Mouse (Mus musculus) kidney, embryonic 14.5 days (tissue): ENCODE data around the gene Bcl11a. TPM values are rescaled to one million over a fixed set of nuclear protein-coding genes. Genes with fewer than 3 reads are reported as not detected.

Experiments
- ATAC-seq: fragments of 200-750 bp; cut with Nextera tagmentation; 2 replicates; pipeline ENCODE4 v1.8.0; 2017; ENCODE audit warnings: moderate number of reproducible peaks, mild to moderate bottlenecking, moderate TSS enrichment, moderate library complexity; ENCODE audit not compliant: low FRiP score, low TSS enrichment
- H3K27ac ChIP-seq: fragments of 300-500 bp; sonication (generic); 2 replicates; pipeline ENCODE4 v1.5.1; 2014; ENCODE audit warnings: low read depth, mild to moderate bottlenecking, low read length, moderate library complexity, mixed read lengths
- H3K27me3 ChIP-seq: fragments of 300-500 bp; sonication (generic); 2 replicates; pipeline ENCODE4 v1.6.1; 2014; ENCODE audit warnings: mild to moderate bottlenecking, low read length; ENCODE audit not compliant: control insufficient read depth, insufficient read depth
- H3K36me3 ChIP-seq: fragments of 300-500 bp; sonication (generic); 2 replicates; pipeline ENCODE4 v1.6.1; 2014; ENCODE audit warnings: low read length, mixed read lengths; ENCODE audit not compliant: control insufficient read depth, insufficient read depth
- H3K4me1 ChIP-seq: fragments of 300-500 bp; sonication (generic); 2 replicates; pipeline ENCODE4 v1.6.1; 2014; ENCODE audit warnings: low read length, mixed read lengths; ENCODE audit not compliant: control insufficient read depth, insufficient read depth
- H3K4me2 ChIP-seq: fragments of 300-500 bp; sonication (generic); replicated peaks from 2 replicates; pipeline ENCODE4 v1.6.1; 2014; ENCODE audit warnings: low read depth, mild to moderate bottlenecking, low read length
- H3K4me3 ChIP-seq: fragments of 300-500 bp; sonication (generic); 2 replicates; pipeline ENCODE4 v1.5.1; 2014; ENCODE audit warnings: mild to moderate bottlenecking, low read length
- H3K9ac ChIP-seq: fragments of 300-500 bp; sonication (generic); 2 replicates; pipeline ENCODE4 v1.6.1; 2014; ENCODE audit warnings: low read depth, mild to moderate bottlenecking, low read length, moderate library complexity
- H3K9me3 ChIP-seq: fragments of 300-500 bp; sonication (generic); 2 replicates; pipeline ENCODE4 v1.6.1; 2016; ENCODE audit warnings: low read length; ENCODE audit not compliant: control insufficient read depth
- WGBS: fragments of 180-500 bp; shearing (Covaris S2); extraction: QIAGEN DNeasy Blood & Tissue Kit; methylation state at CpG from one replicate; pipeline ENCODE4 v1.1.7; 2014; 5-methylcytosine and 5-hydroxymethylcytosine counted together
- polyA plus RNA-seq: library from polyadenylated mRNA; unstranded; fragments of >200 nt; fragmentation: Nextera tagmentation; extraction: Ambion mirVana; gene quantifications from 2 replicates; pipeline ENCODE4 v1.2.1, GENCODE M21; 2014

Gene Bcl11a
- polyA plus RNA-seq, 1 experiment from 2014 or later: 2.8 TPM

DNA sequence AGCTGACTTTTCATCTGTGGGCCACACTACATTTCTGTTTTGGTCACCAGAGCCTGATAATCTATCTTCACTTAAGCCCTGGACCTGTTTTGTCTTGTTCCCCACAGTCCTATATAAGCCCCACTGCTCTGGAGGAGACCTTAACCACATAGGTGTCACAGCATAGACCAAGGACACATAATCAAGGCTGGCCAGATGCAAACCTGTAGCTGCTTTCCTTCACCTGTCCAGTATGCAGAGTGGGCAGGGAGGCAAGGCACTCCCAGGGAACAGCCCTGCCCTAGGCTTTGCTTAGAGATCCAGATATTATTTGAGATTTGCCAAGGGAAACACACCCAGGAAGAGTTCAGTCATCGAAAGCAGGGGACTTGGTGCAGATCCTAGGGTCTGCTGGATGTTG, 125.6 kb downstream of the Bcl11a start:
- H3K36me3 ChIP-seq: no peaks in the 10 kb centered on the region
- 89% methylated on average over 1 of the region's 1 CpGs for WGBS
- no peak overlapping the region for H3K27ac ChIP-seq
- H3K9me3 ChIP-seq: no peaks in the 10 kb centered on the region
- H3K9ac ChIP-seq: no peak overlapping the region
- no peak overlapping the region for H3K4me2 ChIP-seq
- no peaks in the 10 kb centered on the region for H3K27me3 ChIP-seq
- no peak overlapping the region for H3K4me3 ChIP-seq
- no peak for ATAC-seq
- 0 out of 2 replicates have a peak, but pooled peaks cover 6% of the 10 kb centered on the region for H3K4me1 ChIP-seq

DNA sequence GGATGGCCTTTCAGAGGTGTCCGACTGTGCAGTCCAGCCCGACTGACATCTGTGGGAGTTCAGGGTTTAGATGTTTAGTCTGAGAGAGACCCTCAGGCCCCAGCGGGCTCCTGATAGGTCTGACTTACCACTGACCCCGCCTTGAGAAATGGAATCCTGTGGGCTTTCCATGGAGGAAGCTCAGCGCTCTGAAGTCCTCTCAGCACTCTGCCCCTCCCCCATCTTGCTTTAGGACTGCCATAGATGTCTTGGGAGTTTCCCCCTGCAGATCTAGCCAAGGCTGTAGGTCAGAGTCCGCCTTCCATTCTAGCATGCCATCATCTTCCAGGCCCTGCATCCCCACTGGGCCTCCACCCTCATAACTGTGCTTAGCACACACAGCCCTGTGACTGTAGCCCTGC, 131.1 kb downstream of the Bcl11a start:
- no peaks in the 10 kb centered on the region for H3K9me3 ChIP-seq
- no peak overlapping the region for H3K27ac ChIP-seq
- H3K27me3 ChIP-seq: no peaks in the 10 kb centered on the region
- H3K4me2 ChIP-seq: no peak overlapping the region
- H3K4me1 ChIP-seq: 0 out of 2 replicates have a peak, but pooled peaks cover 4% of the 10 kb centered on the region
- ATAC-seq: peak; percentile 73
- WGBS: 28% methylated on average over 6 of the region's 6 CpGs
- H3K36me3 ChIP-seq: no peaks in the 10 kb centered on the region
- no peak overlapping the region for H3K4me3 ChIP-seq
- no peak overlapping the region for H3K9ac ChIP-seq

DNA sequence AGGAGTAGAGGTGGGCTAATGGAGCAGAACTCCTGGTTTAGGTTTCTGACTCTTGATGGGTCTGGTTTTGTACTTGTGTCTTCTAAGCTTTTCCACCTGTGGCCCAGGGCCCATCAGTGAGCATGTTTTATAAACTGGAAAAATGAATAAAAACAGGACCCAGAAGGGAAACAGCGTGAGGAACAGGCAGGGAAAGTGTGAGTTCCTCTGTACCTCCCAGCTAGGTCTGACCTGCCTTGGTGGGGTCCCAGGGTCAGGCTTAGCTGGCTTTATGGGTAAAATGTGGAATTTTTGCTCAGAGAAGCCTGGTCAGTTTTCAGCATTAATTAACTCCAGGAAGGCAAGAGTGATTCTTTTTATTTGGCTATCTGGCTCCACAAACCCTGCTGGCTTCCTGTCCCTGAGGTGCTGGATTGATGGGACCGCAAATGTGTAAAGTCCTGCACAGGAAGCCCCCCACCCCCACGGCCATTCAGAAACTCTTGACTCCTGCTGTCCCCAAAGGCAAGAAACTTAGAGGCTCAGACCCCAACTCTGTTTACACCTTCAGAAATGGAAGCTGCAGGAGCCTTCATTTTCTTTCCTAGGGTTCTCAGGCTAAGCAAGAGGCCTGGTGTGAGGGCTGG, 136.8 kb downstream of the Bcl11a start:
- Histone ChIP-seq H3K4me1 (no peaks in the 10 kb centered on the region), H3K4me2 (no peak overlapping the region), H3K9ac (no peak overlapping the region), H3K27me3 (no peaks in the 10 kb centered on the region), H3K27ac (no peak overlapping the region), H3K36me3 (no peaks in the 10 kb centered on the region), H3K9me3 (no peaks in the 10 kb centered on the region), H3K4me3 (no peak overlapping the region)
- WGBS: 36% methylated on average over 3 of the region's 3 CpGs
- no peak for ATAC-seq

DNA sequence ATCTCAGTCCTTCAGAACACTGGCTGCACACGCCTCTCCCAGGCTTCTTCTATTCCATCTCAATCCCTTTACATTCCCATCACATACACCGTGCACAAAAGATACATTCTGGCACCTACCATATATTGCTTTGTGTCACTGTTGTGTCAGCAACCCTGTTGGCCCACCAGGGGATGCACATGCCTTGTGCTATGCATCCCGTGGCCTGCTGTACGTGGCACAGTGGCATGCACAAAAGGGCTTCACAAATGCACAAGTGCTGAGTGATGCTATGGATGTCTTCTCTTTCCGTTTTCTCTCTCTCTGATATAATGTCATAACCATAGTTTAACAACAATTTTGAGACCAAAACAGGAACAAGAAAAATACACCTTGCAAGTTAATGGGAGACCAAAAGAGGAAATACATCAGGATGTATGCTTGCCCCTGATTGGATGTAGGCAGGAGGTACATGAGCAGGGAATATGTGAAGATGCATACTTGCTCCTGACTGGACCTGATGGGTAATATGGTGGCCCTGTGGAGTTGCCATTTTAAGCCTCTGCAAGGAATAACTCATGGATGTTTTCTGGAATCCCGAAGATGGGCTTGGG, 140.0 kb downstream of the Bcl11a start:
- Histone ChIP-seq H3K36me3 (no peaks in the 10 kb centered on the region), H3K4me3 (no peak overlapping the region), H3K27ac (no peak overlapping the region), H3K4me1 (no peaks in the 10 kb centered on the region), H3K9ac (no peak overlapping the region), H3K27me3 (no peaks in the 10 kb centered on the region), H3K9me3 (no peaks in the 10 kb centered on the region), H3K4me2 (no peak overlapping the region)
- 91% methylated on average over 6 of the region's 6 CpGs for WGBS
- ATAC-seq: no peak

DNA sequence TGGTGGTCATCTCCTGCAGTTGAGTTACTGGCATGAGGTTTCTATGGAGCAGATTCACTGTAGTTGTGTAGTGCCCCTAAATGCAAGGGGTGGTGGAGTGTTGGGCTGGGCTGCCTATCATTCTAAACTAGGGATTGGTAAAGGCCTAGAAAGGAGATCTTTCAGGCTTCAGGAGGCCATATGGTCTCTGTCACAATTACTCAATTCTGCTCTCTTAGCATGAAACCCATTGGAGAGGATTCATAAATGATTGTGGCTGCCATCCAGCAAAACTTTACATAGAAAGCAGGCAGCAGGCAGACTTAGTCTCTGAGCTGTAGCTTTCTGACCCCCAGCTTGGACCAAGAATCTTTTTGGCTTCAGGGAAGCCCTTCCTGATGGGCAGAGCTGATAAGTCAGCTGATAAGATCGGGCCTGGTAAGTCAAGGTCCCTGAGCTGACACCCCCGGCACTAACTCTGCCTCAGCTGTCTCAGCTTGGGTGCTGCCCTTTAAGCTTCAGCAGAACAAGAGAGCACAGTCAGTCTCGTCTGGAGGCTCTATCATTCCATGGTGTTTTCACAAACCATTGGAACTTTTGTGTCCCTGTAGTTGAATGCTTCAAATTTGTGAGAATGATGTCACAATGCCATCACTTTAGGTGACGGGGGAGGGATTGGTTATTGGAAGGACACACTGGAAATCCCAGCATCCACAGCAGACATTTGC, 143.9 kb downstream of the Bcl11a start:
- no peak for ATAC-seq
- Histone ChIP-seq H3K4me3 (no peak overlapping the region), H3K4me1 (no peaks in the 10 kb centered on the region), H3K4me2 (no peak overlapping the region), H3K9me3 (no peaks in the 10 kb centered on the region), H3K36me3 (no peaks in the 10 kb centered on the region), H3K27me3 (peaks cover 3% of the 10 kb centered on the region; the same call in 1 of the 2 replicates), H3K27ac (no peak overlapping the region), H3K9ac (no peak overlapping the region)
- WGBS: 69% methylated on average over 4 of the region's 4 CpGs

Other genes with a start within 250 kb of the Bcl11a start
- gene Papolg, start 182.8 kb upstream of the Bcl11a start, polyA plus RNA-seq: 12.5 and 14.8 TPM in 2 replicates
- not detected in 2 replicates for gene A830031A19Rik, start 3.0 kb upstream of the Bcl11a start, polyA plus RNA-seq